Mouse (Mus musculus) liver, embryonic 14.5 days (tissue): ENCODE measurements around the gene Pik3c2g. TPM values are rescaled to one million over a fixed set of nuclear protein-coding genes. Genes with fewer than 3 reads are reported as not detected.

ENCODE experiments used
- ATAC-seq: fragments of 200-750 bp; cut with Nextera tagmentation; 2 replicates; pipeline ENCODE4 v1.8.0; 2017; ENCODE audit warnings: moderate number of reproducible peaks, mild to moderate bottlenecking, moderate library complexity; ENCODE audit not compliant: insufficient read depth
- DNase-seq, 3 experiments: peaks; one replicate each; pipeline ENCODE4 v3.0.0-alpha.2; 2012 to 2013; ENCODE audit warnings: low read depth in 3 of 3, low spot score in 3 of 3
- H3K27ac ChIP-seq: fragments of 300-500 bp; sonication (generic); 2 replicates; pipeline ENCODE4 v1.5.1; 2014; ENCODE audit warnings: moderate library complexity, mild to moderate bottlenecking, control low read depth, inconsistent platforms
- H3K27me3 ChIP-seq: fragments of 300-500 bp; sonication (generic); 2 replicates; pipeline ENCODE4 v1.6.1; 2014; ENCODE audit warnings: mild to moderate bottlenecking, low read length, moderate library complexity; ENCODE audit not compliant: control insufficient read depth, insufficient read depth
- H3K36me3 ChIP-seq: fragments of 300-500 bp; sonication (generic); replicated peaks from 2 replicates; pipeline ENCODE4 v1.6.1; 2014; ENCODE audit warnings: low read depth; ENCODE audit not compliant: control insufficient read depth, insufficient read depth
- H3K4me1 ChIP-seq, 2 experiments: fragments of 200-500 bp in 1 of 2; fragments of 300-500 bp in 1 of 2; sonication (generic) in 1 of 2; replicated peaks; 2 replicates each; pipeline ENCODE4 v1.6.1; 2012 to 2014; ENCODE audit warnings: antibody characterized with exemption in 1 of 2, inconsistent platforms in 1 of 2, low read length in 1 of 2; ENCODE audit not compliant: control insufficient read depth in 2 of 2, insufficient read depth in 2 of 2
- H3K4me2 ChIP-seq: fragments of 300-500 bp; sonication (generic); 2 replicates; pipeline ENCODE4 v1.6.1; 2014; ENCODE audit warnings: low read depth, mild to moderate bottlenecking, control low read depth, moderate library complexity
- H3K4me3 ChIP-seq, 2 experiments: fragments of 200-500 bp in 1 of 2; fragments of 300-500 bp in 1 of 2; sonication (generic) in 1 of 2; 2 replicates each; pipeline ENCODE4 v1.5.1; 2012 to 2014; ENCODE audit warnings: low read depth in 2 of 2, low read length in 2 of 2, mild to moderate bottlenecking in 2 of 2, control low read depth in 1 of 2, inconsistent platforms in 1 of 2, moderate library complexity in 1 of 2; ENCODE audit not compliant: insufficient read depth in 1 of 2
- H3K9ac ChIP-seq: fragments of 300-500 bp; sonication (generic); replicated peaks from 2 replicates; pipeline ENCODE4 v1.6.1; 2014; ENCODE audit warnings: mild to moderate bottlenecking, control low read depth, moderate library complexity
- H3K9me3 ChIP-seq: fragments of 300-500 bp; sonication (generic); 2 replicates; pipeline ENCODE4 v1.6.1; 2016; ENCODE audit warnings: low read length, mixed read lengths; ENCODE audit not compliant: control insufficient read depth
- CTCF ChIP-seq: IDR thresholded peaks from 2 replicates; pipeline ENCODE4 v1.5.1; 2016; ENCODE audit warnings: antibody characterized with exemption, low read depth, control low read depth
- EP300 ChIP-seq: IDR thresholded peaks from 2 replicates; pipeline ENCODE4 v1.6.1; 2016; ENCODE audit warnings: antibody characterized with exemption, low read depth
- whole genome bisulfite sequencing: fragments of 180-500 bp; shearing (Covaris S2); extraction: QIAGEN DNeasy Blood & Tissue Kit; methylation state at CpG from one replicate; pipeline ENCODE4 v1.1.7; 2014; ENCODE audit not compliant: insufficient replicate concordance; 5-methylcytosine and 5-hydroxymethylcytosine counted together
- polyA plus RNA-seq, 2 experiments: library from polyadenylated mRNA; depleted of rRNA in 1 of 2; stranded (reverse) in 1 of 2; unstranded in 1 of 2; fragments of >200 nt; fragmentation: Nextera tagmentation in 1 of 2; extraction: Ambion mirVana in 1 of 2; gene quantifications; 2 replicates each; pipeline versions ENCODE4 v1.2.1 to v1.2.3; 2012 to 2014

The Pik3c2g gene
- polyA plus RNA-seq, 2 experiments, result 1.2 to 1.3 TPM

GRCm38 (mm10) chr6:139589854-139590253 lies 2.8 kb downstream of the Pik3c2g start:
- peaks cover 0 to 2% of the 10 kb centered on the region in 2 experiments; a peak in 2 of 4 replicates for H3K4me1 ChIP-seq
- ATAC-seq, result no peak
- no peaks in the 10 kb centered on the region for H3K27me3 ChIP-seq
- H3K9ac ChIP-seq, result no peak overlapping the region
- H3K9me3 ChIP-seq, result no peaks in the 10 kb centered on the region
- TF ChIP-seq CTCF (no peak), EP300 (no peak)
- H3K4me3 ChIP-seq, result no peak overlapping the region
- 66% methylated on average over 9 of the region's 9 CpGs for WGBS
- H3K36me3 ChIP-seq, result no peaks in the 10 kb centered on the region
- DNase-seq, result no peak
- H3K4me2 ChIP-seq, result no peak overlapping the region
- H3K27ac ChIP-seq, result no peak overlapping the region

- Histone ChIP-seq H3K36me3 (no peaks in the 10 kb centered on the region), H3K9ac (no peak overlapping the region), H3K4me1 (no peaks in the 10 kb centered on the region; a peak in 2 of 4 replicates), H3K9me3 (no peaks in the 10 kb centered on the region), H3K27me3 (no peaks in the 10 kb centered on the region), H3K4me2 (no peak overlapping the region), H3K27ac (no peak overlapping the region), H3K4me3 (no peak overlapping the region)
- no peak for TF ChIP-seq CTCF
- TF ChIP-seq EP300, result no peak
- 37% methylated on average over 3 of the region's 3 CpGs for WGBS
- DNase-seq (no peak), ATAC-seq (no peak)
Observed at GRCm38 (mm10) chr6:139592081-139592480, 5.1 kb downstream of the Pik3c2g start.

- DNase-seq (no peak), ATAC-seq (no peak)
- no peak overlapping the region for H3K4me2 ChIP-seq
- no peak overlapping the region for H3K9ac ChIP-seq
- no peaks in the 10 kb centered on the region; a peak in 1 of 4 replicates for H3K4me1 ChIP-seq
- H3K27ac ChIP-seq, result no peak overlapping the region
- no peaks in the 10 kb centered on the region for H3K36me3 ChIP-seq
- TF ChIP-seq EP300, result no peak
- H3K4me3 ChIP-seq, result no peak overlapping the region
- H3K9me3 ChIP-seq, result no peaks in the 10 kb centered on the region
- whole genome bisulfite sequencing, result 23% methylated on average over 2 of the region's 2 CpGs
- H3K27me3 ChIP-seq, result no peaks in the 10 kb centered on the region
Observed at GRCm38 (mm10) chr6:139596433-139596832, 9.4 kb downstream of the Pik3c2g start.

- no peak for DNase-seq
- no peaks in the 10 kb centered on the region for H3K27me3 ChIP-seq
- ATAC-seq, result no peak
Observed at GRCm38 (mm10) chr6:139599216-139599615, 12.2 kb downstream of the Pik3c2g start.

GRCm38 (mm10) chr6:139618774-139619173 lies 31.8 kb downstream of the Pik3c2g start:
- ATAC-seq, result no peak
- TF ChIP-seq CTCF (no peak), EP300 (no peak)
- H3K4me2 ChIP-seq, result no peak overlapping the region
- DNase-seq, result no peak
- H3K4me1 ChIP-seq, result no peaks in the 10 kb centered on the region
- no peaks in the 10 kb centered on the region for H3K27me3 ChIP-seq
- no peak overlapping the region for H3K4me3 ChIP-seq
- H3K9ac ChIP-seq, result no peak overlapping the region
- 60% methylated on average over 4 of the region's 4 CpGs for WGBS
- no peak overlapping the region for H3K27ac ChIP-seq
- H3K36me3 ChIP-seq, result no peaks in the 10 kb centered on the region
- no peaks in the 10 kb centered on the region for H3K9me3 ChIP-seq

More at GRCm38 (mm10) chr6:139599216-139599615, 12.2 kb downstream of the Pik3c2g start:
- WGBS, result 52% methylated on average over 1 of the region's 1 CpGs
- no peak overlapping the region for H3K4me2 ChIP-seq
- H3K27ac ChIP-seq, result no peak overlapping the region
- no peaks in the 10 kb centered on the region for H3K4me1 ChIP-seq
- no peak overlapping the region for H3K4me3 ChIP-seq
- H3K36me3 ChIP-seq, result no peaks in the 10 kb centered on the region
- no peak overlapping the region for H3K9ac ChIP-seq
- no peaks in the 10 kb centered on the region for H3K9me3 ChIP-seq
- TF ChIP-seq EP300, result no peak
- no peak for TF ChIP-seq CTCF
